Mouse (Mus musculus) stomach, postnatal 0 days (tissue): ENCODE measurements around the gene Hmga1b.

Experiments used
- CTCF ChIP-seq: IDR thresholded peaks from 2 replicates; pipeline ENCODE4 v1.5.1; 2016; ENCODE audit warnings: antibody characterized with exemption, low read depth, mild to moderate bottlenecking, moderate library complexity
- EP300 ChIP-seq: optimal IDR thresholded peaks from 2 replicates; pipeline ENCODE3; 2016; ENCODE audit warnings: antibody characterized with exemption

- peak; percentile 73 for TF ChIP-seq CTCF
- TF ChIP-seq EP300 = no peak
Measured at GRCm38 (mm10) chr11:120727169-120727527, 35.4 kb upstream of the Hmga1b start, which contains the start of gene Dcxr.
